Mouse (Mus musculus) regulatory T cell (primary cell): Measurements from ENCODE around the gene Ppl.

Experiments
- in situ Hi-C: fragments of 300-600 bp; cut with MboI, MseI; formaldehyde crosslinking; loops from one replicate; pipeline ENCODE4 v1.15.1; 2025; ENCODE audit warnings: high pct_unique_total_duplicates

Gene Ppl

GRCm38 (mm10) chr16:5045322-5045721, 86.9 kb downstream of the Ppl start:
- in situ Hi-C loops, result loop anchor here (10.0 kb wide), 1 partner anchor 1041 kb away; the partner anchor contains the start of gene Slx4

GRCm38 (mm10) chr16:5036649-5037234, 95.5 kb downstream of the Ppl start:
- in situ Hi-C loops, result no loop called here
